Mouse (Mus musculus): ENCODE measurements around the gene Nceh1.

GRCm38 (mm10) chr3:27140101-27140500 lies 42.7 kb upstream of the Nceh1 start:
- no peak for TF ChIP-seq CTCF (IDR thresholded peaks at IDR 0.05; ENCODE audit: low read depth)
- no peak for TF ChIP-seq EP300 (optimal IDR thresholded peaks at IDR 0.05)
